Mouse (Mus musculus) frontal cortex, postnatal 36 days (tissue): Measurements from ENCODE around the gene Pkig.
"Not testable (repeated sequence)": the region's sequence is repeated elsewhere in the genome, so short reads cannot be mapped to it uniquely, and the experiment has no call there.

ENCODE experiments used
- DNase-seq, 2 experiments: peaks; one replicate each; pipeline ENCODE4 v3.0.0; 2022; ENCODE audit warnings: low spot score in 2 of 2

The Pkig gene

DNA sequence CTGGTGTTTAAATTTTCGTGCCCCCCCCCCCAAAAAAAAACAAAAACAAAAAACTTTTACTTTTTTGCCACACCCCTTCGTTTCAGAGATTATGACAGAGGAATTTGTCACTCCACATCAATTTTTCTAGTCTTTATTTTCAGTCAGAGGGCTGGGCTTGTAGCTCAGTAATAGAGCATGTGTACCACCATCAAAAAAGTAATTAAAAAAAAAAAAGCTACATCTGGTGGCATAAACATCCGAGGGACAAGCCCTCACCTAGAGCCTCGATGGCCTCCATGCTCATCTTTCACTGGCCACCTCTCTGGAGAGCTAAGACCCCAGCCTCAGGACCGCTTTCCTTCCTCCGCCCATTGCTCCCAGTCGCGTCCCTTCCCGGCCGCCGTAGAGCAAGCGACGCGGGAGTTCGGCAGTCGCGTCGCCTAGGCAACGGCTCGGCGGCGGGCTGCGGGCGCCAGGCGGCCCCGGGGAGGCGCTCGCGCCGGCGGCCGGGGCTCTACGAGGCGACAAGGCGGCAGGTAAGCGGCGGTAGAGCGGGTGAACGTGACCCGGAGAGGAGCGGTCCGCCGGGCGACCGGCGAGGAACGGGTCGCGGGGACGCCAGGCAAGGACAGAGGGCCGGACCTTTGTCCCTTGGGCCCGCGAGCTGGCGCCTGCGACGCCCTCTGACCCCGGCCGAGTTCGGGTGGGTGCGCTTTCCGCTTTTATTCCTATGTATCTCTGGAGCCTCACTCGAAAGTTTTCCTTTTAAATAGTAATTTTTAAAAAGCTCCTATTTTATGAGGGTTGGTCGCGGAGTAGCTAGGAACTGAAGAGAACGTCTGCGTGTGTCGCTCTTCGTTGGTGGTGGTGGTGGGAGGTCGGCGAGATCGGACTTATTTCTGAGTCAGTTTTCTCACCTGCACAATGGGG, at the start of gene Pkig:
Gene Pkig (plus strand): TSS at position 412 of the 912 bp plus-strand sequence.
- DNase-seq = peak; percentile 85 to 86

- no peak for DNase-seq
Measured at GRCm38 (mm10) chr2:163609281-163609975, 48.8 kb upstream of the Pkig start.

- DNase-seq = no peak
Measured at GRCm38 (mm10) chr2:163611176-163611575, 47.0 kb upstream of the Pkig start.

GRCm38 (mm10) chr2:163613206-163613605, 45.0 kb upstream of the Pkig start:
- no peak for DNase-seq

DNA sequence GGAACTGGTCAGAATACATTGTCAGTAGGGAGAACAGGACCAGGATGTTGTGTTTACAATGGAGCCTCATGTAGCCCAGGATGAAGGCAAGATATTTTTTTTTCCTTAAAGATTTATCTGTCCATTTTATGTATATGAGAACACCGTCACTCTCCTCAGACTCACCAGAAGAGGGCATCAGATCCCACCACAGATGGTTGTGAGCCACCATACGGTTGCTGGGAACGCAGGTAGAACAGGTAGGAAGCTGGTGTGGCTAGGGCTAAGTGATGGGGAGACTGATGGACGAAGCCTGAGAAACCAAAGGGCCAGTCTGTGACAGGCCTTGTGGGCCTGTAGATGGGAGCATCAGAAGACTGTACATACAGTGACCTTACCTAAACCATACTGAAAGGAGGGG, 44.2 kb upstream of the Pkig start:
- no peak for DNase-seq

DNA sequence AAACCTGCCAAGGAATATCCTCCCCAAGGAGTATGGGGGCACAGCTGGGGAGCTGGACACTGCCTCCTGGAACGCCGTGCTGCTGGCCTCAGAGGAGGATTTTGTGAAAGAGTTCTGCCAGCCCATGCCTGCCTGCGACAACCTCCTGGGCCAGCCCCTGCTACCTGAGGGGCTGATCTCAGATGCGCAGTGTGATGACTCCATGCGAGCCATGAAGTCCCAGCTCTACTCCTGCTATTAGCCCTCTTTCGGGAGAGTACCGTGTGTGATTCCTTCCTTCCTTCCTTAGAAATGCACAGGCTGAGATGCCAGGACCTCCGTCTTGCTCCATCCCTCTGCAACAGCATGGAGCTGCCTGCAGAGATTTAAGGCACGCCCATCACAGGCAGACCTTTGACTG, 42.8 kb upstream of the Pkig start:
- DNase-seq = no peak

DNA sequence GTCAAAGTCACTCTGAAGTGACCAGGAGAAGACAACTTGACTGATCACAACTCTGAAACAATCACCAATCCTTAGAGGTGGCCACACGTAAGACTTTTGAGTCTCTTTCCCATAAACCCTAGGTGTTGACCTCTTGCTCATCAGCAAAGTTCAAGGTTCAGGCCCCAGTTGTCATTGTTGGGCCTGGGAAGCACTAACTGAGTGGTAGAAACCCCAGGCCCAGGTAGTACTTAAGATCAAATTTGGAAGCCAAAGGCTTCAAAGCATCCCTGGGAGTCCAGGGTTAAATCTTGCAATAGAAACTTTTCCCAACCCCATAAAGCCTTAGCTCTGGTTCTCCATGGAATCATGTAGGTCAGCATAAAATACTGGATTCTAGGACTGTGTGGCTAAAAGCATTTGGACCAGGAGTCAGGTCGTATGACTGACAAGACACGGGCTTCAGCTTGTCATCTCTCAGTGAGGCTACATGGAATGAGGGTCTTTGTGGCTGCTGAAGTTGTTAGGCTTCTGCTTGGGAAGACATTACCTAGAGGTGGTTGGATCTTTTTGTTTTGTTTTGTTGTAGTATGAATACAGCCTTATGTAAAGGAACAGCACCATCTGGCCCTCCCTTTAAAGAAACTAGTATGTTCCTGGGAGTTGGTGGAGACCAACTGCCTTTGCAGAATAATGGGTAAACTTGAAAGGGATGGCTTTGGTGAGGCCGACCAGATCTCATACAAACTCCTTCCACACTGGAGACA, 42.1 kb upstream of the Pkig start:
- no peak for DNase-seq

GRCm38 (mm10) chr2:163616652-163617227, 41.4 kb upstream of the Pkig start:
- no peak for DNase-seq

DNA sequence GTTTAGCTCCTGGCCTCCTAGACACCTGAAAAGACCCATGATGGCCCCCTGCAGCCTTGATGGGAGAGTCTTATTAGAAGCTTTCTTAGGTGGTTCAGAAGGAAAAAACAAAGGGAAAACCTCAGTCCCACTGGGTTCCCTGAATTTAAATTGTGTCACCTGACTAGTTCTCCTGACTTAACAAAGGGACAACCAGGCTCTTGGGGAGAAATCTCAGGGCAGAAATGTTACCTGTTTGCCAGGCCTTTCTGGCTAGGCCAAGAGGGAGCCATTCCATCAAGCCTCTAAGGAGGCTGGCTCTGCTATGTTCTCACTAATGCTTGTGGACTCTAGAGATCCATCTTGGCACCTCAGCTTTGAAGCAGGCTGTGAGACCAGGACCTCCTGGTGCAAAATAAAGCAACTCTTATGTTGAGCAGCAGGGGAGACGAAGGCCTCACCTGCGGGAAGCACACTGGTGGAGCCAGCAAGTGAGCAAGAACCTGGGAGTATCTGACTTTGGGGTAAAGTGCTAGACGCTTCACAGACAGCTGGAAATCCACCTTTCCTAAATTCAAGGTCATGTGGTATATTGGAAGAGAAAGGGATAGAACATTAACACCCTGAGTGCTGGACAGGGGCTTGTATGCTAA, 40.8 kb upstream of the Pkig start:
- DNase-seq = no peak

- DNase-seq = no peak
Measured at GRCm38 (mm10) chr2:163617874-163618273, 40.3 kb upstream of the Pkig start.

DNA sequence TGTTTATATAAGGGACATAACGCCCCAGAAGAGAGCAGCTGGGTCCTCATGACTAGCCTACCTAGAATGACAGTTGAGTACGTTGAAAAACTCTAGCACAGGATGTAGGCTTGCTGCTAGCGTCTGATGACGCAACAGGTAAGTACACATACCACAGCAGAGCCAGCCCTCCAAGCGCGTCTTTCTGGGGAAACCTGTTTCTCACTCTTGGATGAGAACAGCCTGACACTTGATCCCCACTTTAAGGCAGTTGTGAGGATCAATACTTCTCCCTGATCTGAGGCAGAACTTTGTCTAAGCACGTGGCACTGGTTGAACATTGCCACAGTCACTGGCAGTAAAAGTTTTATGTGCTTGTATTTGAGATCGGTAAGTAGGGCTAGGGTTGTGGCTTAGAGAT, 37.7 kb upstream of the Pkig start:
- no peak for DNase-seq

DNA sequence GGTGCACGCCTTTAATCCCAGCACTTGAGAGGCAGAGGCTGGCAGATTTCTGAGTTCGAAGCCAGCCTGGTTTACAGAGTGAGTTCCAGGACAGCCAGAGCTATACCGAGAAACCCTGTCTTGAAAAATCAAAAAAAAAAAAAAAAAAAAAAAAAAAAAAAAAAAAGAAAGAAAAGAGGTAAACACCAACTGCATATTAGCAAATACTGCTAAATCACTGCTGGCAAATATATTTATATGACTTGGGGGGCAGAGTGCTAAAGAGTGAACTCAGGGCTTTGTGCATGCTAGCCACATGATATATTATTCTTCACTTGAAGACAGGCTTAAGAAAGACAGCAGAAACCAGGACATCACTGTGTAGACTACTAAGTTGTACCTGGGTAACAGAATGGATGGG, 36.8 kb upstream of the Pkig start:
- DNase-seq = not testable (repeated sequence)

GRCm38 (mm10) chr2:163631223-163631622, 27.0 kb upstream of the Pkig start:
- DNase-seq = no peak

GRCm38 (mm10) chr2:163631715-163632114, 26.5 kb upstream of the Pkig start:
- no peak for DNase-seq

DNA sequence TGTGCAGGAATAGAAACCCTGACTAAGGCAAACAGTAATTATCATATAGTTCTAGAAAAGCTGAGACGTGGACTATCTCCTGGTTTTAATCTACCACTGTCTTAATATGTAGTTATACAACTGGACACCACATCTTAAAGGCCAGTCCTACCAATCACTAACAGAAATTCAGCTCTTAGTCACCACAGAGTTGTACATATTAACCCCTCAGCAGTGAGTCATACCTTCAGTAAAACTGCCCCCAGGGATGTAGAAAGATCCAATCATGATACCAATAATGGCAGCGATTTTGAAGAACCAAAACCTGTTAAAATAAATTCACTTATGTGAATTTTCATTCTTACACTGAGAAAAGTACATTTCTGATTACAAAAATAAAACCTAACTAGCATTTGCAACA, 24.0 kb upstream of the Pkig start:
- no peak for DNase-seq

DNA sequence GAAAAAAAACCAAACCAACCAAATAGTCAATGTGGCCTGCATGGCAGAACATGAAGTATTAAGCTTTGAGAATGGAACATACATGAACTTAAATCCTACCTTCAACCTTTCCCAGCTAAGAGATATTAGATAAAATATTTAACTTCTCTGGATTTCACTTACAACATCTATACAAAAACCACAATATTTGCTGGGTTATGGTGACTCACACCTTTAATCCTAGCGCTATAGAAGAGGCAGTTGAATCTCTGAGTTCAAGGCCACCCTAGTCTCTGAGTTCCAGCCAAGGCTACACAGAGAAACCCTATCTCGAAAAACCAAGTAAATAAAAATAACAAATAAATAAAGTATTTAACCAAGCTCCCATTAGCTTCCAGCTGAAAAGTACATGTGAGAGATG, 22.1 kb upstream of the Pkig start:
- DNase-seq = no peak

- DNase-seq = no peak
Measured at GRCm38 (mm10) chr2:163637655-163638266, 20.4 kb upstream of the Pkig start.

GRCm38 (mm10) chr2:163640493-163640892, 17.7 kb upstream of the Pkig start:
- DNase-seq = no peak

- DNase-seq = no peak
Measured at GRCm38 (mm10) chr2:163641681-163642080, 16.5 kb upstream of the Pkig start.

DNA sequence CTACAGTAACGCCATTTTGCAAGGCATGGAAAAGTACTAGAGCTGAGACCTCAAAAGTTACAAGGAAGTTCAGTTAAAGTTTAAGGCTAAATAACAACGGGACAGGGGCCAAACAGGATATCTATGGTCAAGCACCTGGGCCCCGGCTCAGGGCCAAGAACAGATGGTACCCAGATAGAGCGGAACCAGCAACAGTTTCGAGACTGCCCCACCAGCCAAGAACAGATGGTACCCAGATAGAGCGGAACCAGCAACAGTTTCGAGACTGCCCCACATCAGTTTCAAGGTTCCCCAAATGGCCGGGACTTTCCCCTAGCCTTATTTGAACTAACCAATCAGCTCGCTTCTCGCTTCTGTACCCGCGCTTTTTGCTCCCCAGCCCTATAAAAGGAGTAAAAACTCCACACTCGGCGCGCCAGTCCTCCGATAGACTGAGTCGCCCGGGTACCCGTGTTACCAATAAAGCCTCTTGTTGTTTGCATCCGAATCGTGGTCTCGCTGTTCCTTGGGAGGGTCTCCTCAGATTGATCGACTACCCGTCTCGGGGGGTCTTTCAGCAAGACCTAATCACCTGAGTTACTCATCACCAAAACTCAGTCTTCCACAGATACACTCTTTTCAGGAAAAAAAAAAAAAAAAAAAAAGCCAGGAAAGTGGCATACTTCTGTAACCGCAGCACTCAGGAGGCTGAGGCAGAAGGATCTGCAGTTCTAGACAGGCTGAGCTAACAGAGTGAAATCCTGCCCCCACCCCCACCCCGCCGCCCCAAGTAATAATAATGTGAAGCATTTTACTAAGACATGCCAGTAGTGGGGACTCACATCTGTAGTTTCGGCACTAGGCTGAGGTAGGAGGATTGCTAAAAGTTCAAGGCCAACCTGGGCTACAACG, 15.3 kb upstream of the Pkig start:
- DNase-seq = no peak
